Mouse (Mus musculus) kidney, embryonic 15.5 days (tissue): ENCODE data around the gene Rnaseh2a. TPM values are rescaled to one million over a fixed set of nuclear protein-coding genes. Genes with fewer than 3 reads are reported as not detected.

ENCODE experiments used
- ATAC-seq: fragments of 200-750 bp; cut with Nextera tagmentation; replicated peaks from 2 replicates; pipeline ENCODE4 v1.8.0; 2017; ENCODE audit warnings: moderate TSS enrichment; ENCODE audit not compliant: low FRiP score
- H3K27ac ChIP-seq: fragments of 300-500 bp; sonication (generic); 2 replicates; pipeline ENCODE4 v1.5.1; 2015; ENCODE audit warnings: mild to moderate bottlenecking, inconsistent platforms
- H3K27me3 ChIP-seq: fragments of 300-500 bp; sonication (generic); 2 replicates; pipeline ENCODE4 v1.6.1; 2015; ENCODE audit warnings: inconsistent platforms
- H3K36me3 ChIP-seq: fragments of 300-500 bp; sonication (generic); 2 replicates; pipeline ENCODE4 v1.6.1; 2015; ENCODE audit warnings: inconsistent platforms
- H3K4me1 ChIP-seq: fragments of 300-500 bp; sonication (generic); 2 replicates; pipeline ENCODE4 v1.6.1; 2015; ENCODE audit warnings: inconsistent platforms
- H3K4me2 ChIP-seq: fragments of 300-500 bp; sonication (generic); 2 replicates; pipeline ENCODE4 v1.6.1; 2015; ENCODE audit warnings: moderate library complexity, mild to moderate bottlenecking, inconsistent platforms
- H3K4me3 ChIP-seq: fragments of 300-500 bp; sonication (generic); replicated peaks from 2 replicates; pipeline ENCODE4 v1.5.1; 2015; ENCODE audit warnings: mild to moderate bottlenecking, inconsistent platforms
- H3K9ac ChIP-seq: fragments of 300-500 bp; sonication (generic); 2 replicates; pipeline ENCODE4 v1.6.1; 2015; ENCODE audit warnings: mild to moderate bottlenecking, inconsistent platforms
- H3K9me3 ChIP-seq: fragments of 300-500 bp; sonication (generic); replicated peaks from 2 replicates; pipeline ENCODE4 v1.6.1; 2016; ENCODE audit warnings: inconsistent platforms
- WGBS: fragments of 180-500 bp; shearing (Covaris S2); methylation state at CpG from one replicate; pipeline ENCODE4 v1.1.7; 2015; ENCODE audit warnings: mixed read lengths; 5-methylcytosine and 5-hydroxymethylcytosine counted together
- polyA plus RNA-seq: library from polyadenylated mRNA; unstranded; fragments of >200 nt; fragmentation: Nextera tagmentation; extraction: Ambion mirVana; gene quantifications from 2 replicates; pipeline ENCODE4 v1.2.1, GENCODE M21; 2015

Gene Rnaseh2a
- polyA plus RNA-seq, 1 experiment from 2014 or later = 125 TPM

DNA sequence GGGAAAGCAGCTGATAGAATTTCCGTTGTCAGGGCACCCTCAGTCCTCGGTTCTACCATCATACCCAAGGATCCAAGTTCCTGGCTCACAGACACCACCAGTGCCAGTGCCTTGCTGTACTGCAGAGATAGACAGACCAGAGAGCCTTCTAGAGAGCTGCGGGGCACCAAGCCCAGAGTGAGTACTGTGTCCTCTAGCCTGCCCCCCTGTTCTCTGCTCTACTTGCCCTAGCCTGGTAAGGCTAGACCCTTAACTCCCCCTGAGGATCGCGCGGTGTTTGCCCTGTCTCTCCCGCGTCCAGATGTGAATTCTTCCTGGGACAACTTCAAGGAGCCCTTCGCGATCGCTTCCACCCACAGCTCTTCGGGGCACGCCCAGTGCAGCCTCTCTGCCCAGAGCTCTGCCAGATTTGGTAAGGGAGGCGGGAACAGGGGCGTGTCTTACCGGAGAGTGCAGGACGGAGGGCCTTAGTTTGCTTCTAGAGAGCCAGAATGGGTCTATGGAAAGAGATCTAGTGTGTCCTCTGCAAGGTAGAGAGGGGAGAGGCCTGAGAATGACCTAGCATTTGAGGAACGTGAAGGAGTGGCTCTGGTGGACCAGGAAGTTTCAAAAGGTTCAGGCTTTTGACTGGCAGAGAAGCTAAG lies 16.8 kb downstream of the Rnaseh2a start:
- H3K27me3 ChIP-seq = peaks cover 54% of the 10 kb centered on the region
- H3K4me2 ChIP-seq = no peak overlapping the region
- WGBS = 6% methylated on average over 18 of the region's 18 CpGs
- no peak overlapping the region for H3K4me3 ChIP-seq
- peaks cover 15% of the 10 kb centered on the region for H3K36me3 ChIP-seq
- H3K9me3 ChIP-seq = no peaks in the 10 kb centered on the region
- no peak overlapping the region for H3K9ac ChIP-seq
- no peak for ATAC-seq
- no peaks in the 10 kb centered on the region for H3K4me1 ChIP-seq
- H3K27ac ChIP-seq = no peak overlapping the region

DNA sequence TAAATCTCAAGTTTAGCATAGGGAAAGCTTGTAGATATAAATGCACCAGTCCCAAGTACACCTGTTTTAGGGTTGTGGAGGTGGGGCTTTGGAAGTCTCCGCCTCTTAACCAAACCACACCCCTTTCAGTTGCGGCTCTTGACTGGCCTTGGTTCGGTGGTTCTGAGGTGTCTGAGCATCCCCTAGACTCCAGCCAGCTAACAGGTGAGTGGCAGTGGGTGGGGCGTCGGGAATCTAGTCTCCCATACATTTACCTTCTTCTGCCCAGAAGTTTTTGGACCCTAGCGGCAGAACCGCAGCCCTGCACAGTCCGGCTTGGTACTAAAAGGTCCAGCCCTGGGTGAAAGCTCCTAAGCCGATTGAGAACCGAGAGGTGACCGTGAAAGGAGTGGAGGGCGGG lies 19.8 kb downstream of the Rnaseh2a start:
- H3K27me3 ChIP-seq = peaks cover 82% of the 10 kb centered on the region

DNA sequence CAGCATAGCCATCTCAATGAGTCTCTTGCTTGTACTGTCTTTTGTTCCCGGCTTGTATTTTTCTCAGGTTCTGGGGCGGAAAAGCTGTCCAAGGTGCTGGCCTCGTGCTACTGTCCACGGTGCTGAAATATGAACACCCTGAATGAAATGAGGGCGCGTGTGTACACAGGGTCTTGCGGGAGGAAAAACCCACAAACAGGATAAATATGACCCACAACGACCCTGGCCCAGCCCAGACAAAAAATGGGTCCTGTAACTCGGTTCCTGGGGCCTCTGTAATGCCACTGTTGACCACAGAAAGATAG lies 22.4 kb downstream of the Rnaseh2a start:
- Histone ChIP-seq H3K9ac (no peak overlapping the region), H3K4me1 (peaks cover 20% of the 10 kb centered on the region), H3K4me3 (no peak overlapping the region), H3K9me3 (no peaks in the 10 kb centered on the region), H3K36me3 (no peaks in the 10 kb centered on the region), H3K27me3 (peaks cover 88% of the 10 kb centered on the region), H3K27ac (no peak overlapping the region), H3K4me2 (no peak overlapping the region)
- no peak for ATAC-seq
- WGBS = 14% methylated on average over 9 of the region's 9 CpGs

More for the DNA sequence above, 19.8 kb downstream of the Rnaseh2a start:
- Histone ChIP-seq H3K9me3 (no peaks in the 10 kb centered on the region), H3K4me2 (no peak overlapping the region), H3K27ac (no peak overlapping the region), H3K36me3 (no peaks in the 10 kb centered on the region), H3K4me3 (no peak overlapping the region), H3K9ac (no peak overlapping the region), H3K4me1 (peaks cover 15% of the 10 kb centered on the region)
- no peak for ATAC-seq
- WGBS = 21% methylated on average over 12 of the region's 12 CpGs

DNA sequence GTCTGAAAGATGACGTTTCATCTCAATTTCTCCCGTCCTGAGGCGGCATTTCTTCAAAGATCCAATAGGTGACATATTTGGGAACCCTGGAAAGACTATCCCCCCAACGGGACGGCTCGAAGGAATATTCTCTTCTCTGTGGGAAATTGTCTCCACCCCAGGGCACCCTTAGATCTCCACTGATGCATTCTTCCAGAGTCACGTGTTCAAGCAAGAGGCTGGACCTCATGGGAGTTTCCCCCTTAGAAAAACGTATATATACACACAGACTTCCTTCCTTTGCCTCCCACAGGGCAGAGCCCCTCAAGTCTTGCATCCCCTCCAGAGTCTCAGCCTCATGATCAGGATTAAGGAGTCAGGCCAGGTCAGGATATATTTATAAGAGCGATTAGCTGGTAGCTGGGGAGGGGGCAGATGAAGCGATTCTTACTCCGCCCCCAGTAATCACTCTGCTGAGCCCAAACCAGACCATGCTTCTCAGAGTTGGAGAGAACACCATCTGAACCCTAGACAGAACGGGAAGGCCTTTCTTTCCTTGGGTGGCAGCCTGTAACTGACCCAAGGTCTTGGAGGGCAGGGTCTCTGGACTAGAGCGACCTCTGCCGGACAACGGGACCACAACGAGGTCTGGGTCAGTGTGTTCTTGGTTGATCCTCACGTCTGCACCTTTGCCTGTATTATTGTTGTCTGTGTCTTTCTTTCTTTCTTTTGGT lies 22.9 kb downstream of the Rnaseh2a start, which contains the start of gene Rtbdn:
Rtbdn (plus strand) TSS at position 464 of the 713 bp plus-strand sequence.
- H3K4me3 ChIP-seq = peak within 1 kb of the TSS; percentile 48

DNA sequence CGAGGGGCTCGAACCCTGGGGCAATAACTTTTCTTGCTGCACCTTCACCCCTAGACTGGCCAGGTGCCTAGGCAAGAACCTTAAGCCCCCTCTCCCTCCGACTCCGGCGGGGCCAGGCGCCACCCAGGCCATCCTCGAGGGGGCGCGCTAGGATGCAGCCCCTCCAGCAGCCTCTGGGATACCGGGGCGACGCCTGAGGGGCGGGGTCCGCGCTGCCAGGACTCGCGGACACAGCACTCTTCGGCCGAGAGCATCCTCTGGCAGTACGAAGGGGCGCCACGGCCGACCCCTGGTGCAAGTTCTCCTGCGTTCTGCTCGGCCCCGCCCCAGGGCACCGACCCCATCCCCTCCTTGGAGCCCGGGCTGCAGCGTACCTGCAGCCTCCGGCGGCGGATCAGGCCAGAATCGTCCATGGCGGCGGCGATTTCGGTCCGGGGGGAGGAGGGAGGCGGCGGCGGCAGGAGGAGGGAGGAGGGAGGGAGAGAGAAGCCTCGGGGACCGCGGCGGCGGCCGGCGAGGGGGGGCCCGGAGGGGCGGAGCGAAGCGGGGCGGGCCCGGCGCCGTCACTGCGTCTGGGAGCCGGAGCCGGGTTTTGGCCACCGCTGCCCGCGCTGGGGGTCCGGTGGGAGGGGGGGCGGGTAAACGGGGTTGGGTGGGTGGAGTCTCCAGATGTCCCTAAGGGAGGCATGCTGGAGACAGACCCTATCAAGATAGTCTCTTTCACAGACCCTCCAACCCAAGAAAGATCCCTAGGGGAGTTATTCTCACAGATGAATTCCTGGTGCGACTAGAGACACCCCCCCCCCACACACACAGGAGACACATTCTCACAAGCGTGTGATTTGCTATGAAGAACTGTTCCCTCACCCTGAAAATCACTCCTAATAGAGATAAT lies 23.7 kb downstream of the Rnaseh2a start:
- no peak overlapping the region for H3K9ac ChIP-seq
- H3K27me3 ChIP-seq = peaks cover 88% of the 10 kb centered on the region
- no peaks in the 10 kb centered on the region for H3K36me3 ChIP-seq
- whole genome bisulfite sequencing = under 1% methylated on average over 62 of the region's 67 CpGs
- peak overlapping the region; percentile 84 for H3K4me2 ChIP-seq
- H3K27ac ChIP-seq = no peak overlapping the region
- peak overlapping the region; percentile 48 for H3K4me3 ChIP-seq
- peak; percentile 43; the same call in 1 of the 2 replicates for ATAC-seq
- H3K4me1 ChIP-seq = peaks cover 20% of the 10 kb centered on the region
- H3K9me3 ChIP-seq = no peaks in the 10 kb centered on the region

More for the DNA sequence above, 22.9 kb downstream of the Rnaseh2a start, which contains the start of gene Rtbdn:
- WGBS = 7% methylated on average over 17 of the region's 17 CpGs
- Histone ChIP-seq H3K27ac (no peak within 1 kb of the TSS), H3K9me3 (no peaks in the 10 kb centered on the region), H3K27me3 (peaks cover 88% of the 10 kb centered on the region), H3K4me1 (peaks cover 20% of the 10 kb centered on the region), H3K4me2 (peak within 1 kb of the TSS; percentile 84), H3K9ac (no peak within 1 kb of the TSS), H3K36me3 (no peaks in the 10 kb centered on the region)
- no peak for ATAC-seq

DNA sequence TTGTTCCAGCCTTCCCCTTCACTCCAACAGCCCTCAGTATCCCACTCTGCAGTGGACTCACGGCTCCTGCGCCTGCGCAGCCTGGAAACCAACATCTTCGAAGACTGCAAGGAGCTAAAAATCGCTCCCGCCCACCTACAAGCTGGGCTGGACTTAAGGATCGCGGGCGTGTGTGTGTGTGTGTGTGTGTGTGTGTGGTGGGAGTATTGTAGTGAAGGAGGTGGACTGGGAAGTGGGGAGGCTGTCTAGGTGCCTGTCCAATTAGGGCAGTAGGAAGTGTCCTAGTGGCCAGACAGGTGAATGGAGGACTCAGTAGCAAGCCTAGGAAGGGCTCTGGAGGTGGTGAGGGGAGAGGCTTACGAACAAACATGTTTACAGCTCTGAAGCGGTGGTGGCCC lies 24.3 kb downstream of the Rnaseh2a start:
- peaks cover 88% of the 10 kb centered on the region for H3K27me3 ChIP-seq
- H3K9ac ChIP-seq = no peak overlapping the region
- peak overlapping the region; percentile 84 for H3K4me2 ChIP-seq
- H3K36me3 ChIP-seq = no peaks in the 10 kb centered on the region
- ATAC-seq = peak; percentile 12; the same call in 1 of the 2 replicates
- peaks cover 20% of the 10 kb centered on the region for H3K4me1 ChIP-seq
- H3K9me3 ChIP-seq = no peaks in the 10 kb centered on the region
- WGBS = 4% methylated on average over 11 of the region's 11 CpGs
- H3K27ac ChIP-seq = no peak overlapping the region
- H3K4me3 ChIP-seq = peak overlapping the region; percentile 48

DNA sequence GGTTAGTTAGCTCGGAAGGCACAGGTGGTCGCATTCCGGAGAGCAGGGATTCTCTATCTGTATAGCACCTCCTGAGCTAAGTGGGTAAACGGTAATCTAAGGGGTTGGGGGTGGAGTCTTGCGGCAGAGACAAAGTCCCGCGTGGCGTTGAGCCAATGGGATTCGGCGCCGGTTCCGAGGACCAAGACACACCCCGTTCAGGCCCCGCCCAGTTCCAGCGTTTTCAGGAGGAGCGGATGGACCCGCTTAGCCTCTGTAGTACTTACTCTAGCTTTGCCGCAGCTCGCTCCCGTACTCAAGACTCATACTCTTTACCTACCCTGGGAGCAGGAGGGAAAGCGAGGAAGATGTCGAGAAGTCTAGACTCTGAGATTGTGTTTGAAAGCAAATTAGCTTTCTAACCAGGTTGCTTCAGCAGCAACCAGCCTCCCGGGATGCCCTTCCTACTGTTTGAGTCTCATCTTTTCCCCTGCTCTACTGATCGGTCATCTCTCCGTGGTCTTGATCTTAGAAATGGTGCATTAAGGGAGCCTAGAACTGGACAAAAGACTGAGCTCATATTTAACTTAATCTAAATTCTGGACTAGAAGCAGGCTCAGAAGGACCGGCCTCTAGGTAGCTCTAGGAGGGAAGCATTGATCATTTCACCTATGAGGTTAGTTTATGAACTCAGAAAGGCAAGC lies 24.9 kb downstream of the Rnaseh2a start:
- H3K4me1 ChIP-seq = peaks cover 20% of the 10 kb centered on the region
- no peak for ATAC-seq
- H3K9ac ChIP-seq = no peak overlapping the region
- peak overlapping the region; percentile 16 for H3K4me3 ChIP-seq
- H3K4me2 ChIP-seq = peak overlapping the region; percentile 33
- no peaks in the 10 kb centered on the region for H3K9me3 ChIP-seq
- no peak overlapping the region for H3K27ac ChIP-seq
- H3K27me3 ChIP-seq = peaks cover 88% of the 10 kb centered on the region
- H3K36me3 ChIP-seq = no peaks in the 10 kb centered on the region
- 2% methylated on average over 26 of the region's 26 CpGs for whole genome bisulfite sequencing

DNA sequence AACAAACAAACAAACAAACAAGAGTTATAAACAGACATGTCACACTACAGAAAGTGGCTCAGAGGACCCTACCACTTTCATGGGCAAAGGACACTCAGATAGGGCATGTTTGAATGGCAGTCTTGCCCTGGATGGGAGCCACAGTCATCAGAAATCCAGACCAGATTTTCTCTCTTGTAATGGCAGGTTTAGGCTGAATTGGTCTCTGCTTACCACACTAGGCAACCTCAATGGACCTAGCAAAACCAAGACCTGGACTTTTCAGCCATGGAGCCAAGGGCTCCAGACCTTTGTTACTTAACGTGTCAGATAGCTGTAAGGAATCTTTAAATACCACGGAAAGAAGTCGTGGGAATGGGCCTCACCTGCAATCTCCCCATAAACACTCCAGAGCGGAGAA lies 25.9 kb downstream of the Rnaseh2a start:
- peaks cover 93% of the 10 kb centered on the region for H3K27me3 ChIP-seq
- no peak overlapping the region for H3K9ac ChIP-seq
- no peak overlapping the region for H3K4me3 ChIP-seq
- no peak overlapping the region for H3K4me2 ChIP-seq
- no peaks in the 10 kb centered on the region for H3K9me3 ChIP-seq
- H3K36me3 ChIP-seq = no peaks in the 10 kb centered on the region
- peaks cover 20% of the 10 kb centered on the region for H3K4me1 ChIP-seq
- WGBS = 16% methylated on average over 4 of the region's 4 CpGs
- no peak for ATAC-seq
- H3K27ac ChIP-seq = no peak overlapping the region

DNA sequence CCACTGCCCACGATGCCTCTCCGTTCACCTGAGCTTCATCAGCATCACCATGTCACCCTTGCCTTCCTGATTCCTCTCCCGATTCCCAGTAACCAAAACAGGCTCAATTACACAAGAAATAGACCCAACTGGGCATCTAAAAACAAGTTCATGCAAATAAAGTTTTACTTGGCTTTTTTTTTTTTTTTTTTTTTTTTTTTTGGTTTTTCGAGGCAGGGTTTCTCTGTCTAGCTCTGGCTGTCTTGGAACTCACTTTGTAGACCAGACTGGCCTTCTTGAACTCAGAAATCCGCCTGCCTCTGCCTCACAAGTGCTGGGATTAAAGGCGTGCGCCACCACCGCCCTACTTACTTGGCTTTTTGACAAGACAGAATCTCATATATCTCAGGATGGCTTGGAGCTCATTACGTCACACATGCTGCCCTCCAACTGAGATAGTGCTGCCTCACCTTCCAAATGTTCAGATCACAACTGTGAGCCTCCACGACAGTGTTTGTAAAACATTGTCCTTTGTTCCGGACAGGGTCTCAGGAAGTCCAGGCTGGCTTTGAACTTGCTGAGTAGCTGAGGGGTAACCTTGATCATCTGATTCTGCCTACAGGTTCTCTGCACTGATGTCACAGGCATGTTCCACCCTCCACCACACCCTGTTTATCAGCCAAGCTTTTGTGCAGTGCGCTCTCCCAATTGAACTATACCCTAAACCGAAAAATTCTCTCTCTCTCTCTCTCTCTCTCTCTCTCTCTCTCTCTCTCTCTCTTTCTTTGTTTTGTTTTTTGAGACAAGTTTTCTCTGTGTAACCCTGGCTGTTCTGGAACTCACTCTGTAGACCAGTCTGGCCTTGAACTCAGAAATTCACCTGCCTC lies 31.7 kb downstream of the Rnaseh2a start:
- peak overlapping the region; percentile 87 for H3K4me2 ChIP-seq
- 64% methylated on average over 13 of the region's 13 CpGs for WGBS
- no peaks in the 10 kb centered on the region for H3K9me3 ChIP-seq
- peaks cover 21% of the 10 kb centered on the region for H3K4me1 ChIP-seq
- H3K27me3 ChIP-seq = peaks cover 91% of the 10 kb centered on the region
- H3K4me3 ChIP-seq = peak overlapping the region; percentile 48
- H3K9ac ChIP-seq = no peak overlapping the region
- H3K27ac ChIP-seq = no peak overlapping the region
- no peaks in the 10 kb centered on the region for H3K36me3 ChIP-seq
- ATAC-seq = no peak

DNA sequence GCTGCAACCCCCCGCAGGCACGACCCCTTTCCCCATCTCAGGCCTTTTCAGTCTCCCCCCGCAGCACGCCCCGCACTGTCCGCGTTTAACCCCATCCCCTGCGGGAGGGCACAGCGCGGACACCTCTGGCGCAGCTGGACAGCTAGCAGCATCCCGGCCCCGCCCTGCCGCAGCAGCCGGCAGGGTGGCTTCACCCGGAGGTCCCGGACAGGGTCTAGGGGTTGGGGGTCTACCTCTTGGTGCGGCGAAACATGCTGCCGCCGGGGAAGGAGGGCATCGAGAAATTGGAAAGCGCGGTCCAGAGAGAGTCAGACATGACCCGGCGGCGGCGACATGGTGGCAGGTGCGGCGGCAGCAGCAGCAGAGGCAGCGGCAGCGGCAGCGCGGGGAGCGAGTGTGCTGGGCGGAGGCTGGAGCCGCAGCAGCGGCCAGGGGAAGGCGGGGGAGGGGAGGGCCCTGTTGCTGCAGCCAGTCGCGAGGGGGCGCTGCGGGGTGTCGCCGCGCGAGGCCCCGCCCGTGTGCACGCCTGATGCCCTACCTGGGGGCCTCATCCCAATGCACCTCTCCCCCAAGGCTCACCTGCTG lies 32.5 kb downstream of the Rnaseh2a start, which contains the start of gene Mast1:
Mast1 (minus strand) TSS at position 398 of the 585 bp plus-strand sequence.
- H3K4me3 ChIP-seq = peak within 1 kb of the TSS; percentile 48
- peak; percentile 61 for ATAC-seq
- peaks cover 93% of the 10 kb centered on the region for H3K27me3 ChIP-seq
- H3K36me3 ChIP-seq = no peaks in the 10 kb centered on the region
- H3K4me2 ChIP-seq = peak within 1 kb of the TSS; percentile 87
- no peak within 1 kb of the TSS for H3K27ac ChIP-seq
- peaks cover 21% of the 10 kb centered on the region for H3K4me1 ChIP-seq
- H3K9ac ChIP-seq = 0 out of 2 replicates have a peak within 1 kb of the TSS, but pooled peaks have one; percentile 21
- H3K9me3 ChIP-seq = no peaks in the 10 kb centered on the region
- 1% methylated on average over 48 of the region's 50 CpGs for WGBS
